Mouse (Mus musculus) olfactory bulb, adult 2 months (tissue): ENCODE results near the gene Poll.

Experiments used
- CTCF ChIP-seq: fragments of 200-500 bp; IDR thresholded peaks from 2 replicates; pipeline ENCODE4 v1.5.1; 2012; ENCODE audit warnings: low read depth, mild to moderate bottlenecking, low read length, moderate library complexity; ENCODE audit not compliant: insufficient read depth
- POLR2A ChIP-seq: fragments of 200-500 bp; IDR thresholded peaks from 2 replicates; pipeline ENCODE4 v1.6.1; 2012; ENCODE audit warnings: mild to moderate bottlenecking, low read depth, low read length, moderate library complexity; ENCODE audit not compliant: insufficient read depth

DNA sequence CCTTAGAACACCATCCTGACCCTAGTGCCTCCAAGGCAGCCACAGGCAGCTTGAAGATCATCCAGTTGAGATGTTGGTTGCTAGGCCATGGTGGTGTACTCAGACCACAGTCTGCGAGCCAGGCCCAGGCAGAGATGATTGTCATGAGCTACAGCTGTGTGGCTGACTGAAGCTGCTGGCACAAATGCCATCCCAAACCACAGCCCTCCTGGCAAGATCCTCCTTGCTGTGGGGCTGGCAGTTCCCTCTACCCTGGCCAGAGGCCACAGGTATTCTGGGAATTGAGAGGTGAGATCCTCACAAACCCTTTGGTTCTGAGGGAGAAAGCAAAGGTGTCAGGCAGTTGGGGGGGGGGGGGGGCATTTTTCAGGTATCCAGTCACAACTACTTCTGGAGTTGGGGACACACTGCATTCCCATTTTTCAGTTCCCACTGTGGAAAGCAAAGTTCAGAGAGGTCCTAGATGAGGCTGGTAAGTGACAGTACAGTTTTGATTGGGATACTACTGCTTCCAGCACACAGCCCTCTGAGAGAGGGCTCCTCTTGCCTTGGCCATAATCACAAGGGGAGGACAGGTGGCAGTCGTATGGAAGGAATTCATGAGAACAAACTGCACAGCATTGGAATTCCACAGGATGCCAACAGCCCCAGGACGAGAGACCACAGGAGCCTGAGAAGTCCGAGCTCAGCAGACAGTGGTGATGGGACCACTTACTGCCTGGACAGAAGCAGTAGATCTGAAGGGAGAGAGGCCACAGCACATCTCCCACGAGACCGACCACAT is 27.4 kb upstream of the Poll start:
- TF ChIP-seq CTCF: no peak
- no peak for TF ChIP-seq POLR2A
